Mouse (Mus musculus): ENCODE measurements around the gene Zscan26. TPM values are rescaled to one million over a fixed set of nuclear protein-coding genes. Genes with fewer than 3 reads are reported as not detected.

Zscan26 gene
- polyA plus RNA-seq, 1 experiment from 2014 or later, result 21.3 TPM

DNA sequence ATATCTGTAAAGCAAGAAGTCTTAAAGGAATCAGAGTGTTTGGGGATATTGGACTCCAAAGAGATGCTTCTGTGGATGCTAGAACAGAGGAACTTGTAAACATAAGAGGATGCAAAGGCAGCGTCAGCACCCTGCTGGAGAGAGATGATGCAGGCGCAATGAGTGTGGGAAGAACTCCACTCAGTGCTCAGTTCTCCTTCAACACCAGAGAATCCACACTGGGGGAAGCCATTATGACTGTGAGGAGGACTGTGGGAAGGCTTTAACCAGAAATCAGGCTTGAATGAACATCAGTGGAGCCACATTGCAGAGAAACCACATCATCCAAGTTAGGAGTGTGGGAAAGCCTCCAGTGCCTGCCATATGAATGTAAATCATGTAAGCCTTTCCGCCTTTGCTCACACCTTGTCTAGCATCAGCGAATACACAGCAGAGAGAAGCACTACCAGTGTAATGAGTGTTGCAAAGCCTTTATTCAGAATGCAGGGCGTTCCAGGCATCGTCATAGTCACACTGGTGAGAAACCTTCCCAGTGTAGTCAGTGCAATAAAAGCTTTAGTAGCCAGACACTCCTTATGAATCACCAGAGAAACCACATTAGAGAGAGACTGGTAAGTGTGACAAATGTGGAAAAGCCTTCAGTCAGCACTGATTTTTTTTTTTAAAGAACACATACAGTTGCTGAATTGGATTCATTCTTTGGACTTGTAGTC is 36.1 kb downstream of the Zscan26 start:
- WGBS, result 91% methylated on average over 6 of the region's 6 CpGs
- no peak overlapping the region for H3K9ac ChIP-seq
- H3K4me1 ChIP-seq, result no peaks in the 10 kb centered on the region; the same call in 1 of the 2 replicates
- no peaks in the 10 kb centered on the region for H3K9me3 ChIP-seq
- no peak overlapping the region for H3K27ac ChIP-seq
- H3K4me3 ChIP-seq (replicated peaks), result no peak overlapping the region
- no peaks in the 10 kb centered on the region for H3K36me3 ChIP-seq (replicated peaks)
- no peaks in the 10 kb centered on the region for H3K27me3 ChIP-seq
- no peak for ATAC-seq (ENCODE audit: low FRiP score)
- no peak overlapping the region for H3K4me2 ChIP-seq

DNA sequence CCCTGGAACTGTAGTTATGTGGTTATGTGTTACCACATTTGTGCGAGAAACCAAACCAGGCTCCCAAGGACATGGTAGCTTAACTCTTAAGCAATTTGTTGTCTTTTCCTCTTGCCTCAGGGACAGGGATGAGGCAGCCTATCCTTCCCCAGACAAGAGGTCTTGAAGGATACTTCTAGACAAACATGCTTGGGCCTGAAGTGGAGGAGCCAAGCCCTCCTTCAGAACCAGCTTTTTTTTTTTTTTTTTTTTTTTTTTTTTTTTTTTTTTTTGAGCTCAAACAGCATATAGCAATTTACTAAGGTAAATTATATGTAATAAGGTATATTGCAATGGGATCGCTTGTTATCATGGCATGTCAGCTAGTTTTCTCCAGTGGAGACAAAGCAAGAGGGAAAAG is 37.8 kb downstream of the Zscan26 start:
- Histone ChIP-seq H3K36me3 (replicated peaks) (no peaks in the 10 kb centered on the region), H3K27me3 (no peaks in the 10 kb centered on the region), H3K9me3 (no peaks in the 10 kb centered on the region), H3K27ac (no peak overlapping the region), H3K9ac (no peak overlapping the region), H3K4me1 (no peaks in the 10 kb centered on the region; the same call in 1 of the 2 replicates), H3K4me3 (replicated peaks) (no peak overlapping the region), H3K4me2 (no peak overlapping the region)
- 97% methylated on average over 2 of the region's 2 CpGs for WGBS
- ATAC-seq (ENCODE audit: low FRiP score), result no peak

DNA sequence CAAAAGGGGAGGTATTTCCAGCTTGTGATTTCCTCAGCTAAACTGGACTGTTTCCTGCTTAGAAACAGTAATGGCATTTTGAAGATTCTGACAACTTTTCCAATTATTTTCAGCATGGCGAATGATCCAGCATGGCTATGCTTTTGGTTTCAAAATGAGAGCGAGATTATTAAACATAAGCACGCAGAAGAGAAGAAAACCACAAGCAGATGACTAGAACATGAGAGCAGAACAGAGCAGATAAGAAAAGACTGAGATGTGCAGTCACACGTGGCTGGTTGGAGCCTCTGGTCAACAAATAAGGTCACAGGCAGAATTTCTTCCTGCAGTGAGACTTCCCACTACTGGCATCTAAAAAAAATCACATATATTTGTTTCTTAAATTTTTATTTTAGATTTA is 38.3 kb downstream of the Zscan26 start:
- no peak for ATAC-seq (ENCODE audit: low FRiP score)
- Histone ChIP-seq H3K9ac (no peak overlapping the region), H3K4me3 (replicated peaks) (no peak overlapping the region), H3K9me3 (no peaks in the 10 kb centered on the region), H3K27me3 (no peaks in the 10 kb centered on the region), H3K27ac (no peak overlapping the region), H3K36me3 (replicated peaks) (no peaks in the 10 kb centered on the region), H3K4me1 (no peaks in the 10 kb centered on the region; the same call in 1 of the 2 replicates), H3K4me2 (no peak overlapping the region)
- WGBS, result 88% methylated on average over 4 of the region's 4 CpGs

DNA sequence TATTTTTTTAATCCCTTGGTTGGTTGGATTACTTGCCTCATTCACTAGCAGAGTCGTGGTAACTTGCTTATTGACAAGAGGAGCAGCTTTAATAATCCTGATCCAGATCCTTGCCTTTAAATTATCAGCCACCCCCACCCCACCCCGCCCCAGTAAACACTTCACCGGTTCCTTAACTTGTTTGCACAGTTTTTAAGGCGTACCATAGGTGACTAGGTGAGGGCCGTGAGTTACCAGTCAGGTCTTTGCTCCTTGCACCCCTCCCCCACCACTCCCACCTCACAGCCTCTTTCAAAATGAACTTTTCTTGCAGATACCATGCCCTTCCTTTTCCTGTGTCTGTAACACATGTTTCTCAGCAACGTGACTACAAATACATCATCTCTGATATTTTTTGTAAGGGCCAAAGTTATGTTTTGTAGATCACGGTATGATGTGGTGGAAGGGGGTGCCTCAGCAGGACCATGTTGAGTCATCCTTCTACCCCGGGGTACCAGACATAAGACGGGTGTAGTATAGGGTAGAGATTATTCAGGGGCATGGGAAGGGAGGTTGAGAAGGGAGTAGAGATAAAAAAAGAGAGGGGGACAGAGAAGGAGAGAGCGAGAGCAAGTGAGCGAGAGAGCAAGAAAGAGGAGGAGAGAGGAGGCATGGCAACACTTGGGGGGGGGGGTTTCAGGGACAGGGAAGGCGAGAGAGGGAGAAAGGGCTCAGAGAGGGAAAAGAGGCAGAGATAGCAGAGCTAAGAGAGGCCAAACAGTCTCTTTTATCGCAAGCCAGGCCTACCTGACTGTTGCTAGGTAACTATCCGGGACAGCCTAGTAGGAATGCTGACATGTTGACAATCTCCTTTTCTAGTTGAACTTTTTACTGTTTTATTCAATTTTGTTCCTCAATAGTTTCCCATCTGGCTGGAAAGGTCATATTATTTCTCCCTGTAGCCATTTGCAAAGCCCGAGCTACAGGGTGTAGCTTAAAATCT is 39.0 kb downstream of the Zscan26 start:
- Histone ChIP-seq H3K4me2 (no peak overlapping the region), H3K9me3 (no peaks in the 10 kb centered on the region), H3K27me3 (no peaks in the 10 kb centered on the region), H3K4me3 (replicated peaks) (no peak overlapping the region), H3K9ac (no peak overlapping the region), H3K27ac (no peak overlapping the region), H3K36me3 (replicated peaks) (no peaks in the 10 kb centered on the region), H3K4me1 (no peaks in the 10 kb centered on the region; the same call in 1 of the 2 replicates)
- no peak for ATAC-seq (ENCODE audit: low FRiP score)
- 67% methylated on average over 15 of the region's 15 CpGs for WGBS

DNA sequence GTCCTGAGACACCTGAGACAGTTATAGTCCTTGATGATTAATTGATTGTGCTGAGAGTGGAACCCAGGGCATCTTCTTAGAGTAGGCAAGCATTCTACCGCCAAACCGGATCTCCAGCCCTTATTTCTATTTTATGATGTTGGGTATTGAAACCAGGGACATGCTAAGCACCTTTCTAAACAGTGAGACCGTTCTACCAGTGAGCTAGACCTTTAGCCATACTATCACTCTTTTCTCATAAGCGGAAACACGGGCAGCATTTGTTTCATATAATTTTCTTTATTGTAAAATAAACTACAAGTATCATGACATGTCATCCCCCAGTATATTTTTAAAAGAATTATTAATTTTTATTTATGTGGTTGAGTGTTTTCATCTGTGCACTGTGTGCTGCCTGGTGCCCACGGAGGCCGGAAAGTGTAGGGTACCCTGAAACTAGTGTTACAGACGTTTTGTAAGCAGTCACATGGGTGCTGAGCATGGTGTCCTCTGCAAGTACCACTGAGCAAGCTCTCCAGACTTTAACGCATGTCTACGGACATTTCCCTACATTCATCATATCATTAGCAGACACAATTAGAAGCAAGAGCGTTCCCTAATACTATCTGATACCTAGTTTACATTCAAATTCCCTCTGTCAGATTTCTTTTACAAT is 44.6 kb downstream of the Zscan26 start:
- Histone ChIP-seq H3K36me3 (replicated peaks) (no peaks in the 10 kb centered on the region), H3K27me3 (0 out of 2 replicates have a peak, but pooled peaks cover 9% of the 10 kb centered on the region), H3K9ac (peak overlapping the region; percentile 69), H3K9me3 (no peaks in the 10 kb centered on the region), H3K27ac (peak overlapping the region; percentile 59; the same call in 1 of the 2 replicates), H3K4me1 (peaks cover 7% of the 10 kb centered on the region), H3K4me3 (replicated peaks) (peak overlapping the region; percentile 48), H3K4me2 (peak overlapping the region; percentile 66)
- WGBS, result 59% methylated on average over 11 of the region's 11 CpGs
- ATAC-seq (ENCODE audit: low FRiP score), result peak; percentile 18

DNA sequence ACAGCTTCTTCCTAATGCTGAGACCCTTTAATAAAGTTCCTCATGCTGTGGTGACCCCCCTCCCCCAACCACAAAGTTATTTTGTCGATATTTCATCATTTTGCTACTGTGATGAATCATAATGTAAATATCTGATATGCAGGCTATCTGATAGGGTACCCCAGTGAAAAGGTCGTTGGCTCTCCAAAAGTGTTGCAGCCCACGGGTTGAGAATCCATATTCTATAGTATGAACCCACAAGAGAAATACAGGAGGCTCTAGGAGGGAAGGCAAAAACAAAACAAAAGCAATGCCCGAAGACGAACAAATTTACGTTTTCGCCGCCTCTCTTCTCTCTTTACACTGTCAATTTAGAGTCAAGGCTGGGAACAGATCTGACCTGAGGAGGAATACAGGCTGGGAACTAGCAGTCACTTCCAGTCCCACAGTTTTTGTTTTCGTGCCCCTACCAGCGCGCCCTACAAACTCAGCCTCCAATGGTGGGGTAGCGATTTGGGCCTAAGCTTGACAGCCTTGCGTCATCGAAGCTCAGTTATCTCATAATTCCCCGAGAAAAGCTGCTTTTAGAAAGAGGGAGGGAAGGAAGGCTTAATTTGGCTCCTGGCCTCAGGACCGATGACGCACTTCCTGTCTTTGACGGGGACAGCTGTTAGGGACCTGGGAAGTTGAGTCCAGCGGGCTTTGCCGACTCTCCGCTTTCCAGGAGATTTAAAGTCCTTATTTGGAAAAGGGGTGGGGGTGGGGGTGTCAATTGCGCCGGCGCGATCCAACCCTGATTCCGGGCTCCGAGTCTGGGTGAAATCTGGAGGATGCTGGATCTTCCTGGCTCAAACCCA is 45.3 kb downstream of the Zscan26 start:
- Histone ChIP-seq H3K9me3 (no peaks in the 10 kb centered on the region), H3K27ac (peak overlapping the region; percentile 59; the same call in 1 of the 2 replicates), H3K4me2 (peak overlapping the region; percentile 66), H3K36me3 (replicated peaks) (no peaks in the 10 kb centered on the region), H3K4me3 (replicated peaks) (peak overlapping the region; percentile 48), H3K27me3 (0 out of 2 replicates have a peak, but pooled peaks cover 9% of the 10 kb centered on the region), H3K4me1 (peaks cover 7% of the 10 kb centered on the region), H3K9ac (peak overlapping the region; percentile 69)
- 4% methylated on average over 27 of the region's 27 CpGs for WGBS
- peak; percentile 94 for ATAC-seq (ENCODE audit: low FRiP score)

DNA sequence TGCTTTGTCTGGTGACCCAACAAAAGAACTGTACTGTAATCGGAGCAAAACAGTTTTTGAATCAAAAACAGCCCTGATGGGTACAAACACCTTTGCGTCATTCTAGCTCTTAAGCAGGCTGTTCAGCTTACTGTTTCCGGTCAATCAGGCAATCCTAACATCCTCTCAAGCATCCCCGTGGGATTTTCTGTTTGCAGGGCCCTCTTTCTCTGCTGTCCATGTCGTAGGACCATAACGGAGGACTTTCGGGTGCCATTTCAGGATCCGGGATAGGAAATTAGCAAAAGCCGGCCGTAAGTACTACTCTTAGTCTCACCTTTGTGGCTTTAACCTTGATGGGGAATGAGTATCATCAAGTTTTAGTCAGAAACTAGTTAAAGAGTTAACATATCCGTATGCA is 46.2 kb downstream of the Zscan26 start:
- Histone ChIP-seq H3K9me3 (no peaks in the 10 kb centered on the region), H3K9ac (no peak overlapping the region; the same call in 1 of the 2 replicates), H3K27me3 (0 out of 2 replicates have a peak, but pooled peaks cover 9% of the 10 kb centered on the region), H3K4me1 (peaks cover 7% of the 10 kb centered on the region), H3K36me3 (replicated peaks) (no peaks in the 10 kb centered on the region), H3K4me3 (replicated peaks) (no peak overlapping the region), H3K4me2 (no peak overlapping the region), H3K27ac (no peak overlapping the region)
- 80% methylated on average over 11 of the region's 11 CpGs for WGBS
- no peak for ATAC-seq (ENCODE audit: low FRiP score)

DNA sequence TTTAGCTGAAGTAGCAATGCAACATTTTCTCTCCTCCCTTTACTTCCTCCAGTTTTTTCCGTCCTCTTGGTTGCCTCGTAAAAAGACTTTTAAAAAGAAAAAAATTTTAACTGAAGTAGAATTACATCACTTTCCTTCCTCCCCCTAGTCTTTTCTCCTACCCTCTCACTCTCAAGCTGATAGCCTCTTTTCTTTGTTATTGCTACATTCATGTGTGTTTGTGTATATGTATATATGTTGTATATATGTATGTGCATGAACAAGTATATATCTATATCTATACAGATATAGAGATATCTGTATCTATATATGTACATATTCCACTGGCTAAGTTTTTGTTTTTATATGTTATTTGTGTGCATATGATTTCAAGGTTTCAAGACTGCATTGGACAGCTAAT is 50.7 kb downstream of the Zscan26 start:
- Histone ChIP-seq H3K27ac (no peak overlapping the region), H3K36me3 (replicated peaks) (peaks cover 7% of the 10 kb centered on the region), H3K4me1 (peaks cover 19% of the 10 kb centered on the region)

DNA sequence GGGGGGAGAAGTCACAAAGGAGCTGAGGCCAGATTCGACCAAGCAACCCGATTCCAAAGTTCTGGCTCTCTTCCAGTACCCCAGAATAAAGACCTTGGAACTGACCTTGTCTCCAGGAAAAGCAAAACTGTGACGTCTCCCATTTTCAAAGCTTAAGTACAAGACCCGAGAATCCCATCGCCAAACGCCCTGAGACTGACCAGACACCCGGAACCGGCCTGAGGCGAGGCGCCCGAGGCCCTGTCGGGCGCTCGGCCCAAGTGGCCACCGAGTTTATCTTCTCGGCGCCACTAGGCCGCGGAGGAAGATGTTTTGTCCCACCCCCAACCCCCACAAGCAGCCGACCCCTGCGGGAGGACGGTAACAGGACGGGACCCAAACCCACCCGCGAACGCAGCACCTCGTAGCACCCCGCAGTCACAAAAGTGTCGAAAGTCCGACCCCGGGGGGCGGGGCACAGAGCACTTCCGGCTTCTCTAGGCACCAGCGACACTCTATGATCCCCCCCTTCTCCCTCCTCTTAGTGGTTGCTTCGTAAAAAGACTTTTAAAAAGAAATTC is 51.2 kb downstream of the Zscan26 start, which contains the start of gene Zkscan3:
Gene Zkscan3 (minus strand): TSS at position 469 of the 560 bp plus-strand sequence.
- Histone ChIP-seq H3K36me3 (replicated peaks) (peaks cover 7% of the 10 kb centered on the region), H3K27ac (peak within 1 kb of the TSS; percentile 66; the same call in 1 of the 2 replicates), H3K9ac (peak within 1 kb of the TSS; percentile 89), H3K4me1 (peaks cover 16% of the 10 kb centered on the region), H3K27me3 (0 out of 2 replicates have a peak, but pooled peaks cover 8% of the 10 kb centered on the region), H3K4me2 (peak within 1 kb of the TSS; percentile 63), H3K9me3 (no peaks in the 10 kb centered on the region), H3K4me3 (replicated peaks) (peak within 1 kb of the TSS; percentile 81)
- ATAC-seq (ENCODE audit: low FRiP score), result peak; percentile 97
- 0% methylated on average over 35 of the region's 35 CpGs for WGBS

More for the DNA sequence above, 50.7 kb downstream of the Zscan26 start:
- Histone ChIP-seq H3K4me2 (peak overlapping the region; percentile 63), H3K9me3 (no peaks in the 10 kb centered on the region), H3K9ac (peak overlapping the region; percentile 89; the same call in 1 of the 2 replicates), H3K27me3 (0 out of 2 replicates have a peak, but pooled peaks cover 9% of the 10 kb centered on the region), H3K4me3 (replicated peaks) (peak overlapping the region; percentile 81)
- peak; percentile 45 for ATAC-seq (ENCODE audit: low FRiP score)
- WGBS, result 2% methylated on average over 2 of the region's 2 CpGs

DNA sequence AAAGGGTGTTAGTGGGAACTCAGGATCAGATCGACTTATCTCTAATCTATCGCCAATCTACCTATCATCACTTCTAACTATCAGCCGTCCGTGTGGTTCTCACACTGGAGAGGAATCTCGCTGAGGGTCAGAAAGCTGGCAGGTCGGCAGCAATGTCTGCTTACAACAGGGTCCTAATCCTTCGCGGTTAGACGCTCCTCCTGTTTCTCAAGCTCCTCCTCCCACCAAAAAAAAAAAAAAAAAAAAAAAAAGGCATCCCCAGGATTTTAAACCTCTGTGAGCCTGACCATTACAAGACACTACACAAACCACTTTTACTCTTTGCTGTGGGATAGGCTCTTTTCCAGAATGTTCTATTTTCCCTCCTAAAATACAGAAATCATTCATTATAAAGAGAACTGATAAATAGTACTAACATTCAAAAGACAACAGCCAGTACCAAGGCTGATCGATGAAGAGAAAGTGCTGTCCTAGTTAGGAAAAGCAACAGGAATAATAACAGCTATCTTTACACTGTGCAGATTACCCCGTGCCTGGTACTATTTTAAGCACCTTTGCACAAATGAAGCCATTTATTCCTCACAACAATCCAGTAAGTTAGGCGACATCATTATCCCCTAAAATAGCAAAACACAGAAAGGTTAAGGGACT is 51.8 kb downstream of the Zscan26 start:
- no peaks in the 10 kb centered on the region for H3K9me3 ChIP-seq
- H3K36me3 ChIP-seq (replicated peaks), result peaks cover 11% of the 10 kb centered on the region
- 0 out of 2 replicates have a peak overlapping the region, but pooled peaks have one; percentile 66 for H3K27ac ChIP-seq
- H3K4me1 ChIP-seq, result peaks cover 15% of the 10 kb centered on the region
- H3K9ac ChIP-seq, result peak overlapping the region; percentile 89
- H3K4me3 ChIP-seq (replicated peaks), result peak overlapping the region; percentile 81
- 0 out of 2 replicates have a peak, but pooled peaks cover 5% of the 10 kb centered on the region for H3K27me3 ChIP-seq
- peak overlapping the region; percentile 63 for H3K4me2 ChIP-seq
- no peak for ATAC-seq (ENCODE audit: low FRiP score)
- WGBS, result 15% methylated on average over 12 of the region's 12 CpGs
